Mouse (Mus musculus): ENCODE data around the gene 4833439L19Rik.
A peak's percentile ranks its signal among the peaks of the same experiment; 100 is the strongest.

4833439L19Rik gene

GRCm38 (mm10) chr13:54581385-54581784 is 16.1 kb upstream of the 4833439L19Rik start:
- peak; percentile 43 to 69 for DNase-seq

GRCm38 (mm10) chr13:54577652-54578507 is 12.6 kb upstream of the 4833439L19Rik start:
- DNase-seq = peak; percentile 17 to 39

GRCm38 (mm10) chr13:54575489-54575888 is 10.3 kb upstream of the 4833439L19Rik start:
- no peak for DNase-seq

- DNase-seq = peak; percentile 82 to 83
These were observed 9.7 kb upstream of the 4833439L19Rik start, which contains the start of gene Arl10 for GRCm38 (mm10) chr13:54574854-54575481. Gene Arl10 (plus strand): TSS chr13:54575015.

GRCm38 (mm10) chr13:54572621-54573020 is 7.4 kb upstream of the 4833439L19Rik start:
- no peak for DNase-seq

- no peak for DNase-seq
These were observed 6.4 kb upstream of the 4833439L19Rik start for GRCm38 (mm10) chr13:54571637-54572036.

- no peak for DNase-seq
These were observed 5.5 kb upstream of the 4833439L19Rik start for GRCm38 (mm10) chr13:54570736-54571135.

- DNase-seq = no peak
These were observed 4.0 kb upstream of the 4833439L19Rik start for GRCm38 (mm10) chr13:54569282-54569681.

- DNase-seq = no peak
These were observed 3.1 kb upstream of the 4833439L19Rik start for GRCm38 (mm10) chr13:54568380-54568779.

- DNase-seq = peak; percentile 56 to 69
These were observed 535 bp upstream of the 4833439L19Rik start for GRCm38 (mm10) chr13:54565594-54566345.

- no peak for DNase-seq
These were observed 719 bp downstream of the 4833439L19Rik start for GRCm38 (mm10) chr13:54564232-54565200.

GRCm38 (mm10) chr13:54562562-54562961 is 2.7 kb downstream of the 4833439L19Rik start:
- peak in 1 of 2 experiments; percentile 55 for DNase-seq

- DNase-seq = no peak
These were observed 4.6 kb downstream of the 4833439L19Rik start for GRCm38 (mm10) chr13:54560608-54561007.

- no peak for DNase-seq
These were observed 5.6 kb downstream of the 4833439L19Rik start for GRCm38 (mm10) chr13:54559656-54560055.

- no peak for DNase-seq
These were observed 7.6 kb downstream of the 4833439L19Rik start for GRCm38 (mm10) chr13:54557652-54558051.

GRCm38 (mm10) chr13:54556796-54557195 is 8.4 kb downstream of the 4833439L19Rik start:
- DNase-seq = peak in 1 of 2 experiments; percentile 21

- DNase-seq = no peak
These were observed 9.1 kb downstream of the 4833439L19Rik start for GRCm38 (mm10) chr13:54556176-54556575.

GRCm38 (mm10) chr13:54548036-54548435 is 17.2 kb downstream of the 4833439L19Rik start:
- no peak for DNase-seq

- no peak for DNase-seq
These were observed 33.1 kb downstream of the 4833439L19Rik start for GRCm38 (mm10) chr13:54532134-54532533.

- no peak for DNase-seq
These were observed 38.1 kb downstream of the 4833439L19Rik start for GRCm38 (mm10) chr13:54527140-54527539.

GRCm38 (mm10) chr13:54521181-54521580 is 44.1 kb downstream of the 4833439L19Rik start:
- DNase-seq = no peak

GRCm38 (mm10) chr13:54520221-54520620 is 45.0 kb downstream of the 4833439L19Rik start:
- DNase-seq = peak; percentile 12 to 22
